Mouse (Mus musculus): Measurements from ENCODE around the gene Tspear. TPM values are rescaled to one million over a fixed set of nuclear protein-coding genes. Genes with fewer than 3 reads are reported as not detected.
A peak's percentile ranks its signal among the peaks of the same experiment; 100 is the strongest.

The Tspear gene
- polyA plus RNA-seq, 1 experiment from 2014 or later, result 0.72 TPM

- no peaks in the 10 kb centered on the region for H3K4me1 ChIP-seq (ENCODE audit: control insufficient read depth, insufficient read depth, low read length)
- no peaks in the 10 kb centered on the region for H3K36me3 ChIP-seq (ENCODE audit: control insufficient read depth, insufficient read depth, low read length)
- H3K4me3 ChIP-seq (ENCODE audit: low read depth, low read length), result no peak overlapping the region
- no peak overlapping the region for H3K27ac ChIP-seq (ENCODE audit: low read depth, low read length)
- no peak for DNase-seq (ENCODE audit: low spot score, missing footprints)
- no peak overlapping the region for H3K9ac ChIP-seq (ENCODE audit: low read length)
- no peaks in the 10 kb centered on the region for H3K27me3 ChIP-seq (ENCODE audit: control insufficient read depth, insufficient read depth, low read length)
- no peak for ATAC-seq (ENCODE audit: low FRiP score)
- 94% methylated on average over 4 of the region's 4 CpGs for WGBS
- no peak overlapping the region for H3K4me2 ChIP-seq
- H3K9me3 ChIP-seq (ENCODE audit: control insufficient read depth, low read length), result no peaks in the 10 kb centered on the region
Observed at GRCm38 (mm10) chr10:77818523-77818922, 132.2 kb downstream of the Tspear start.

- 32% methylated on average over 4 of the region's 4 CpGs for WGBS
- DNase-seq (ENCODE audit: low spot score, missing footprints) (peak; percentile 66), ATAC-seq (ENCODE audit: low FRiP score) (no peak)
- no peaks in the 10 kb centered on the region for H3K36me3 ChIP-seq (ENCODE audit: control insufficient read depth, insufficient read depth, low read length)
- H3K9me3 ChIP-seq (ENCODE audit: control insufficient read depth, low read length), result no peaks in the 10 kb centered on the region
- H3K27ac ChIP-seq (ENCODE audit: low read depth, low read length), result no peak overlapping the region
- no peak overlapping the region for H3K4me3 ChIP-seq (ENCODE audit: low read depth, low read length)
- H3K4me2 ChIP-seq, result no peak overlapping the region
- H3K9ac ChIP-seq (ENCODE audit: low read length), result no peak overlapping the region
- H3K27me3 ChIP-seq (ENCODE audit: control insufficient read depth, insufficient read depth, low read length), result no peaks in the 10 kb centered on the region
- H3K4me1 ChIP-seq (ENCODE audit: control insufficient read depth, insufficient read depth, low read length), result no peaks in the 10 kb centered on the region
Observed at GRCm38 (mm10) chr10:77819203-77819602, 132.8 kb downstream of the Tspear start.

GRCm38 (mm10) chr10:77826951-77827350 is 140.6 kb downstream of the Tspear start, which contains the start of gene Krtap10-4:
TSS of gene Krtap10-4 (minus strand) at chr10:77827095.
- H3K36me3 ChIP-seq (ENCODE audit: control insufficient read depth, insufficient read depth, low read length), result no peaks in the 10 kb centered on the region
- no peak within 1 kb of the TSS for H3K9ac ChIP-seq (ENCODE audit: low read length)
- no peaks in the 10 kb centered on the region for H3K27me3 ChIP-seq (ENCODE audit: control insufficient read depth, insufficient read depth, low read length)
- no peak within 1 kb of the TSS for H3K27ac ChIP-seq (ENCODE audit: low read depth, low read length)
- H3K9me3 ChIP-seq (ENCODE audit: control insufficient read depth, low read length), result no peaks in the 10 kb centered on the region
- no peak within 1 kb of the TSS for H3K4me2 ChIP-seq
- no peak within 1 kb of the TSS for H3K4me3 ChIP-seq (ENCODE audit: low read depth, low read length)
- ATAC-seq (ENCODE audit: low FRiP score) (no peak), DNase-seq (ENCODE audit: low spot score, missing footprints) (no peak)
- H3K4me1 ChIP-seq (ENCODE audit: control insufficient read depth, insufficient read depth, low read length), result no peaks in the 10 kb centered on the region
- WGBS, result 80% methylated on average over 6 of the region's 6 CpGs

GRCm38 (mm10) chr10:77835647-77836046 is 149.3 kb downstream of the Tspear start, which contains the start of gene Krtap10-10:
TSS of gene Krtap10-10 (plus strand) at chr10:77835947.
- H3K9me3 ChIP-seq (ENCODE audit: control insufficient read depth, low read length), result no peaks in the 10 kb centered on the region
- no peak within 1 kb of the TSS for H3K27ac ChIP-seq (ENCODE audit: low read depth, low read length)
- DNase-seq (ENCODE audit: low spot score, missing footprints) (no peak), ATAC-seq (ENCODE audit: low FRiP score) (no peak)
- no peaks in the 10 kb centered on the region for H3K4me1 ChIP-seq (ENCODE audit: control insufficient read depth, insufficient read depth, low read length)
- H3K36me3 ChIP-seq (ENCODE audit: control insufficient read depth, insufficient read depth, low read length), result no peaks in the 10 kb centered on the region
- H3K4me3 ChIP-seq (ENCODE audit: low read depth, low read length), result no peak within 1 kb of the TSS
- H3K4me2 ChIP-seq, result no peak within 1 kb of the TSS
- no peak within 1 kb of the TSS for H3K9ac ChIP-seq (ENCODE audit: low read length)
- no peaks in the 10 kb centered on the region for H3K27me3 ChIP-seq (ENCODE audit: control insufficient read depth, insufficient read depth, low read length)
- 71% methylated on average over 9 of the region's 9 CpGs for WGBS

GRCm38 (mm10) chr10:77839006-77839405 is 152.6 kb downstream of the Tspear start:
- peaks cover under 1% of the 10 kb centered on the region; the same call in 1 of the 2 replicates for H3K9me3 ChIP-seq (ENCODE audit: control insufficient read depth, low read length)
- H3K36me3 ChIP-seq (ENCODE audit: control insufficient read depth, insufficient read depth, low read length), result no peaks in the 10 kb centered on the region
- no peaks in the 10 kb centered on the region for H3K27me3 ChIP-seq (ENCODE audit: control insufficient read depth, insufficient read depth, low read length)
- WGBS, result 80% methylated on average over 6 of the region's 6 CpGs
- ATAC-seq (ENCODE audit: low FRiP score) (no peak), DNase-seq (ENCODE audit: low spot score, missing footprints) (no peak)
- no peaks in the 10 kb centered on the region for H3K4me1 ChIP-seq (ENCODE audit: control insufficient read depth, insufficient read depth, low read length)
- H3K9ac ChIP-seq (ENCODE audit: low read length), result no peak overlapping the region
- H3K4me3 ChIP-seq (ENCODE audit: low read depth, low read length), result no peak overlapping the region
- H3K4me2 ChIP-seq, result no peak overlapping the region
- H3K27ac ChIP-seq (ENCODE audit: low read depth, low read length), result no peak overlapping the region

GRCm38 (mm10) chr10:77846503-77846902 is 160.1 kb downstream of the Tspear start, which contains the start of gene Gm36176:
TSS of gene Gm36176 (plus strand) at chr10:77846803.
- no peak for DNase-seq (ENCODE audit: low spot score, missing footprints)
- H3K4me3 ChIP-seq (ENCODE audit: low read depth, low read length), result no peak within 1 kb of the TSS
- H3K9ac ChIP-seq (ENCODE audit: low read length), result no peak within 1 kb of the TSS
- no peak within 1 kb of the TSS for H3K27ac ChIP-seq (ENCODE audit: low read depth, low read length)
- H3K27me3 ChIP-seq (ENCODE audit: control insufficient read depth, insufficient read depth, low read length), result no peaks in the 10 kb centered on the region
- WGBS, result 65% methylated on average over 2 of the region's 3 CpGs
- peaks cover 6% of the 10 kb centered on the region; the same call in 1 of the 2 replicates for H3K9me3 ChIP-seq (ENCODE audit: control insufficient read depth, low read length)
- no peak within 1 kb of the TSS for H3K4me2 ChIP-seq
- no peaks in the 10 kb centered on the region for H3K36me3 ChIP-seq (ENCODE audit: control insufficient read depth, insufficient read depth, low read length)
- ATAC-seq (ENCODE audit: low FRiP score), result no peak
- no peaks in the 10 kb centered on the region for H3K4me1 ChIP-seq (ENCODE audit: control insufficient read depth, insufficient read depth, low read length)

GRCm38 (mm10) chr10:77846961-77847360 is 160.6 kb downstream of the Tspear start:
- no peaks in the 10 kb centered on the region for H3K4me1 ChIP-seq (ENCODE audit: control insufficient read depth, insufficient read depth, low read length)
- DNase-seq (ENCODE audit: low spot score, missing footprints) (no peak), ATAC-seq (ENCODE audit: low FRiP score) (no peak)
- H3K4me2 ChIP-seq, result no peak overlapping the region
- H3K27me3 ChIP-seq (ENCODE audit: control insufficient read depth, insufficient read depth, low read length), result no peaks in the 10 kb centered on the region
- no peak overlapping the region for H3K9ac ChIP-seq (ENCODE audit: low read length)
- 20% methylated on average over 2 of the region's 2 CpGs for WGBS
- H3K27ac ChIP-seq (ENCODE audit: low read depth, low read length), result no peak overlapping the region
- H3K36me3 ChIP-seq (ENCODE audit: control insufficient read depth, insufficient read depth, low read length), result no peaks in the 10 kb centered on the region
- H3K9me3 ChIP-seq (ENCODE audit: control insufficient read depth, low read length), result peaks cover 6% of the 10 kb centered on the region; the same call in 1 of the 2 replicates
- no peak overlapping the region for H3K4me3 ChIP-seq (ENCODE audit: low read depth, low read length)

GRCm38 (mm10) chr10:77847538-77847937 is 161.2 kb downstream of the Tspear start:
- H3K36me3 ChIP-seq (ENCODE audit: control insufficient read depth, insufficient read depth, low read length), result no peaks in the 10 kb centered on the region
- 74% methylated on average over 2 of the region's 2 CpGs for WGBS
- peaks cover 6% of the 10 kb centered on the region; the same call in 1 of the 2 replicates for H3K9me3 ChIP-seq (ENCODE audit: control insufficient read depth, low read length)
- H3K27me3 ChIP-seq (ENCODE audit: control insufficient read depth, insufficient read depth, low read length), result no peaks in the 10 kb centered on the region
- no peak overlapping the region for H3K27ac ChIP-seq (ENCODE audit: low read depth, low read length)
- no peak overlapping the region for H3K9ac ChIP-seq (ENCODE audit: low read length)
- no peaks in the 10 kb centered on the region for H3K4me1 ChIP-seq (ENCODE audit: control insufficient read depth, insufficient read depth, low read length)
- H3K4me2 ChIP-seq, result no peak overlapping the region
- ATAC-seq (ENCODE audit: low FRiP score), result no peak
- H3K4me3 ChIP-seq (ENCODE audit: low read depth, low read length), result no peak overlapping the region
- no peak for DNase-seq (ENCODE audit: low spot score, missing footprints)

GRCm38 (mm10) chr10:77852559-77852958 is 166.2 kb downstream of the Tspear start, which contains the start of gene Gm10318:
TSS of gene Gm10318 (plus strand) at chr10:77852859.
- ATAC-seq (ENCODE audit: low FRiP score), result no peak

More at GRCm38 (mm10) chr10:77852559-77852958, 166.2 kb downstream of the Tspear start, which contains the start of gene Gm10318:
- no peaks in the 10 kb centered on the region for H3K27me3 ChIP-seq (ENCODE audit: control insufficient read depth, insufficient read depth, low read length)
- no peak within 1 kb of the TSS for H3K4me2 ChIP-seq
- no peaks in the 10 kb centered on the region for H3K36me3 ChIP-seq (ENCODE audit: control insufficient read depth, insufficient read depth, low read length)
- H3K4me1 ChIP-seq (ENCODE audit: control insufficient read depth, insufficient read depth, low read length), result no peaks in the 10 kb centered on the region
- no peak within 1 kb of the TSS for H3K4me3 ChIP-seq (ENCODE audit: low read depth, low read length)
- H3K9me3 ChIP-seq (ENCODE audit: control insufficient read depth, low read length), result no peaks in the 10 kb centered on the region
- DNase-seq (ENCODE audit: low spot score, missing footprints), result no peak
- H3K9ac ChIP-seq (ENCODE audit: low read length), result no peak within 1 kb of the TSS
- H3K27ac ChIP-seq (ENCODE audit: low read depth, low read length), result no peak within 1 kb of the TSS
- 67% methylated on average over 9 of the region's 9 CpGs for WGBS
